Mouse (Mus musculus) kidney, embryonic 14.5 days (tissue): ENCODE measurements around the gene Uqcc2. TPM values are rescaled to one million over a fixed set of nuclear protein-coding genes. Genes with fewer than 3 reads are reported as not detected.

Experiments used
- ATAC-seq: fragments of 200-750 bp; cut with Nextera tagmentation; 2 replicates; pipeline ENCODE4 v1.8.0; 2017; ENCODE audit warnings: moderate number of reproducible peaks, mild to moderate bottlenecking, moderate TSS enrichment, moderate library complexity; ENCODE audit not compliant: low FRiP score, low TSS enrichment
- H3K27ac ChIP-seq: fragments of 300-500 bp; sonication (generic); 2 replicates; pipeline ENCODE4 v1.5.1; 2014; ENCODE audit warnings: low read depth, mild to moderate bottlenecking, low read length, moderate library complexity, mixed read lengths
- H3K27me3 ChIP-seq: fragments of 300-500 bp; sonication (generic); 2 replicates; pipeline ENCODE4 v1.6.1; 2014; ENCODE audit warnings: mild to moderate bottlenecking, low read length; ENCODE audit not compliant: control insufficient read depth, insufficient read depth
- H3K36me3 ChIP-seq: fragments of 300-500 bp; sonication (generic); 2 replicates; pipeline ENCODE4 v1.6.1; 2014; ENCODE audit warnings: low read length, mixed read lengths; ENCODE audit not compliant: control insufficient read depth, insufficient read depth
- H3K4me1 ChIP-seq: fragments of 300-500 bp; sonication (generic); 2 replicates; pipeline ENCODE4 v1.6.1; 2014; ENCODE audit warnings: low read length, mixed read lengths; ENCODE audit not compliant: control insufficient read depth, insufficient read depth
- H3K4me2 ChIP-seq: fragments of 300-500 bp; sonication (generic); replicated peaks from 2 replicates; pipeline ENCODE4 v1.6.1; 2014; ENCODE audit warnings: low read depth, mild to moderate bottlenecking, low read length
- H3K4me3 ChIP-seq: fragments of 300-500 bp; sonication (generic); 2 replicates; pipeline ENCODE4 v1.5.1; 2014; ENCODE audit warnings: mild to moderate bottlenecking, low read length
- H3K9ac ChIP-seq: fragments of 300-500 bp; sonication (generic); 2 replicates; pipeline ENCODE4 v1.6.1; 2014; ENCODE audit warnings: low read depth, mild to moderate bottlenecking, low read length, moderate library complexity
- H3K9me3 ChIP-seq: fragments of 300-500 bp; sonication (generic); 2 replicates; pipeline ENCODE4 v1.6.1; 2016; ENCODE audit warnings: low read length; ENCODE audit not compliant: control insufficient read depth
- WGBS: fragments of 180-500 bp; shearing (Covaris S2); extraction: QIAGEN DNeasy Blood & Tissue Kit; methylation state at CpG from one replicate; pipeline ENCODE4 v1.1.7; 2014; 5-methylcytosine and 5-hydroxymethylcytosine counted together
- polyA plus RNA-seq: library from polyadenylated mRNA; unstranded; fragments of >200 nt; fragmentation: Nextera tagmentation; extraction: Ambion mirVana; gene quantifications from 2 replicates; pipeline ENCODE4 v1.2.1, GENCODE M21; 2014

Uqcc2 gene
- polyA plus RNA-seq, 1 experiment from 2014 or later = 293 TPM

- peak overlapping the region; percentile 20; the same call in 1 of the 2 replicates for H3K27ac ChIP-seq
- no peak overlapping the region for H3K4me2 ChIP-seq
- peaks cover 41% of the 10 kb centered on the region for H3K36me3 ChIP-seq
- H3K4me3 ChIP-seq = no peak overlapping the region
- peaks cover 15% of the 10 kb centered on the region for H3K4me1 ChIP-seq
- no peaks in the 10 kb centered on the region for H3K9me3 ChIP-seq
- 34% methylated on average over 12 of the region's 12 CpGs for WGBS
- H3K9ac ChIP-seq = no peak overlapping the region
- H3K27me3 ChIP-seq = no peaks in the 10 kb centered on the region
- peak; percentile 39; the same call in 1 of the 2 replicates for ATAC-seq
Measured at GRCm38 (mm10) chr17:27125185-27125584, 8.5 kb downstream of the Uqcc2 start.

GRCm38 (mm10) chr17:27123813-27124375 is 9.8 kb downstream of the Uqcc2 start:
- H3K4me3 ChIP-seq = no peak overlapping the region
- no peak for ATAC-seq
- H3K9me3 ChIP-seq = no peaks in the 10 kb centered on the region
- H3K9ac ChIP-seq = no peak overlapping the region
- peaks cover 46% of the 10 kb centered on the region for H3K36me3 ChIP-seq
- no peak overlapping the region for H3K4me2 ChIP-seq
- H3K27ac ChIP-seq = peak overlapping the region; percentile 37; the same call in 1 of the 2 replicates
- H3K27me3 ChIP-seq = no peaks in the 10 kb centered on the region
- WGBS = 91% methylated on average over 7 of the region's 7 CpGs
- peaks cover 10% of the 10 kb centered on the region; the same call in 1 of the 2 replicates for H3K4me1 ChIP-seq

GRCm38 (mm10) chr17:27123103-27123502 is 10.6 kb downstream of the Uqcc2 start:
- Histone ChIP-seq H3K27me3 (no peaks in the 10 kb centered on the region), H3K9ac (no peak overlapping the region), H3K36me3 (peaks cover 46% of the 10 kb centered on the region), H3K4me1 (peaks cover 10% of the 10 kb centered on the region; the same call in 1 of the 2 replicates), H3K27ac (no peak overlapping the region), H3K9me3 (no peaks in the 10 kb centered on the region), H3K4me2 (no peak overlapping the region), H3K4me3 (no peak overlapping the region)
- 84% methylated on average over 2 of the region's 2 CpGs for WGBS
- ATAC-seq = no peak

GRCm38 (mm10) chr17:27122701-27123100 is 11.0 kb downstream of the Uqcc2 start:
- Histone ChIP-seq H3K27ac (no peak overlapping the region), H3K4me1 (peaks cover 10% of the 10 kb centered on the region; the same call in 1 of the 2 replicates), H3K4me2 (no peak overlapping the region), H3K9ac (no peak overlapping the region), H3K36me3 (peaks cover 46% of the 10 kb centered on the region), H3K27me3 (no peaks in the 10 kb centered on the region), H3K9me3 (no peaks in the 10 kb centered on the region), H3K4me3 (no peak overlapping the region)
- WGBS = 73% methylated on average over 11 of the region's 11 CpGs
- ATAC-seq = no peak

GRCm38 (mm10) chr17:27121781-27122180 is 11.9 kb downstream of the Uqcc2 start:
- ATAC-seq = no peak
- peak overlapping the region; percentile 28; the same call in 1 of the 2 replicates for H3K9ac ChIP-seq
- H3K4me1 ChIP-seq = peaks cover 10% of the 10 kb centered on the region; the same call in 1 of the 2 replicates
- 90% methylated on average over 7 of the region's 7 CpGs for WGBS
- no peak overlapping the region for H3K27ac ChIP-seq
- H3K27me3 ChIP-seq = no peaks in the 10 kb centered on the region
- H3K4me3 ChIP-seq = no peak overlapping the region
- no peaks in the 10 kb centered on the region for H3K9me3 ChIP-seq
- H3K4me2 ChIP-seq = no peak overlapping the region
- peaks cover 52% of the 10 kb centered on the region for H3K36me3 ChIP-seq

GRCm38 (mm10) chr17:27121266-27121665 is 12.4 kb downstream of the Uqcc2 start:
- Histone ChIP-seq H3K4me2 (no peak overlapping the region), H3K9ac (peak overlapping the region; percentile 28; the same call in 1 of the 2 replicates), H3K27me3 (no peaks in the 10 kb centered on the region), H3K4me3 (no peak overlapping the region), H3K36me3 (peaks cover 57% of the 10 kb centered on the region), H3K4me1 (peaks cover 10% of the 10 kb centered on the region; the same call in 1 of the 2 replicates), H3K27ac (no peak overlapping the region), H3K9me3 (no peaks in the 10 kb centered on the region)
- 44% methylated on average over 14 of the region's 14 CpGs for WGBS
- ATAC-seq = no peak

- peaks cover 59% of the 10 kb centered on the region for H3K36me3 ChIP-seq
- no peak overlapping the region for H3K27ac ChIP-seq
- WGBS = 15% methylated on average over 18 of the region's 18 CpGs
- H3K4me2 ChIP-seq = no peak overlapping the region
- no peaks in the 10 kb centered on the region for H3K27me3 ChIP-seq
- ATAC-seq = no peak; the same call in 1 of the 2 replicates
- no peak overlapping the region for H3K9ac ChIP-seq
- no peak overlapping the region for H3K4me3 ChIP-seq
- no peaks in the 10 kb centered on the region for H3K9me3 ChIP-seq
- peaks cover 10% of the 10 kb centered on the region; the same call in 1 of the 2 replicates for H3K4me1 ChIP-seq
Measured at GRCm38 (mm10) chr17:27120561-27121024, 13.1 kb downstream of the Uqcc2 start.

- H3K27ac ChIP-seq = no peak overlapping the region
- H3K4me1 ChIP-seq = peaks cover 11% of the 10 kb centered on the region; the same call in 1 of the 2 replicates
- 57% methylated on average over 8 of the region's 8 CpGs for WGBS
- no peak for ATAC-seq
- H3K36me3 ChIP-seq = peaks cover 55% of the 10 kb centered on the region
- no peaks in the 10 kb centered on the region for H3K27me3 ChIP-seq
- H3K4me3 ChIP-seq = no peak overlapping the region
- H3K4me2 ChIP-seq = no peak overlapping the region
- no peak overlapping the region for H3K9ac ChIP-seq
- no peaks in the 10 kb centered on the region for H3K9me3 ChIP-seq
Measured at GRCm38 (mm10) chr17:27119954-27120353, 13.8 kb downstream of the Uqcc2 start.

GRCm38 (mm10) chr17:27119540-27119895 is 14.2 kb downstream of the Uqcc2 start:
- WGBS = 81% methylated on average over 4 of the region's 4 CpGs
- peaks cover 52% of the 10 kb centered on the region for H3K36me3 ChIP-seq
- no peak for ATAC-seq

More at GRCm38 (mm10) chr17:27119540-27119895, 14.2 kb downstream of the Uqcc2 start:
- H3K4me1 ChIP-seq = peaks cover 13% of the 10 kb centered on the region; the same call in 1 of the 2 replicates
- H3K27ac ChIP-seq = no peak overlapping the region
- no peak overlapping the region for H3K9ac ChIP-seq
- no peak overlapping the region for H3K4me2 ChIP-seq
- H3K9me3 ChIP-seq = no peaks in the 10 kb centered on the region
- H3K4me3 ChIP-seq = no peak overlapping the region
- no peaks in the 10 kb centered on the region for H3K27me3 ChIP-seq
